Comparison of ENCODE assay signal across 8 mouse cellular contexts in genomic region chr6:127453407-127454343, GRCm38 (mm10). TPM values are rescaled to one million over a fixed set of nuclear protein-coding genes. Genes with fewer than 3 reads are reported as not detected.
A peak's percentile ranks its signal among the peaks of the same experiment; 100 is the strongest.
DNase-seq lines count a peak whose midpoint lies in the region; ATAC-seq and TF ChIP-seq lines count a peak whose summit lies in the region.

No protein-coding gene starts in this region.

- H3K4me1 ChIP-seq in cortical plate, adult 2 months (ENCODE audit: control insufficient read depth, insufficient read depth, low read length) = no peaks in the 10 kb centered on the region; the same call in 1 of the 2 replicates

- H3K4me3 ChIP-seq in cortical plate, adult 2 months (ENCODE audit: insufficient read depth, low read length) = peak overlapping the region; percentile 90

- TF ChIP-seq POLR2A in cortical plate, adult 2 months (IDR thresholded peaks at IDR 0.05; ENCODE audit: extremely low read depth, insufficient read depth, low read length) = peak; percentile 73

- peak overlapping the region; percentile 79; the same call in 1 of the 2 replicates for H3K27ac ChIP-seq in cortical plate, adult 2 months (ENCODE audit: insufficient read depth, low read length)

- peak; percentile 98 for ATAC-seq in activated CD4-positive, CD25-positive, alpha-beta regulatory T cell, adult 4 months
- ATAC-seq in megakaryocyte progenitor cell, adult 5-6 weeks (replicated peaks; ENCODE audit: poor library complexity) = peak; percentile 97

- no peak for TF ChIP-seq CTCF in cortical plate, adult 2 months (IDR thresholded peaks at IDR 0.05; ENCODE audit: extremely low read depth, insufficient read depth, low read length)

- DNase-seq in gastrocnemius, adult 8-10 months (ENCODE audit: low spot score in 2 of 2) = peak; percentile 84 to 87
- peak; percentile 97 for DNase-seq in induced T-regulatory cell, adult 2 months (ENCODE audit: low read depth)
- peak; percentile 77 to 93 for DNase-seq in left cerebral cortex, adult 9 months (ENCODE audit: low spot score in 2 of 2)
- DNase-seq in right cerebral cortex, postnatal 14 days = peak; percentile 91
- peak; percentile 93 for DNase-seq in urinary bladder, postnatal 36 days (ENCODE audit: low spot score in 2 of 2)

RNA-seq across cellular contexts. Expression of gene Parp11, which starts 7.0 kb away (rescaled TPM):
- polyA plus RNA-seq in activated CD4-positive, CD25-positive, alpha-beta regulatory T cell, adult 4 months (2017; shearing (Covaris generic)) = 10 to 100 TPM; 51.0 to 52.1 TPM
- 24.6 and 26.1 TPM in 2 replicates for polyA plus RNA-seq in cortical plate, adult 2 months (2012; rRNA removed)
- total RNA-seq in gastrocnemius, adult 8-10 months (2022) = 1 to 10 TPM; 2.9 to 4.0 (median 3.9) TPM
- total RNA-seq in megakaryocyte progenitor cell, adult 5-6 weeks (2015) = 12.4 and 14.0 TPM in 2 replicates
- 18.2 and 35.1 TPM in 2 replicates for total RNA-seq in megakaryocyte progenitor cell, adult 5-6 weeks (2017)

Comparison
In these comparisons a context has a peak if more than half of its experiments do, and no peak if none do; other contexts are left out.
1. Peak in every context shown above with its lines: DNase-seq, ATAC-seq, H3K4me3 ChIP-seq and H3K27ac ChIP-seq.